Mouse (Mus musculus) B cell, adult 2 months (primary cell): ENCODE data around the gene Pstpip1.
A peak's percentile ranks its signal among the peaks of the same experiment; 100 is the strongest.

Experiments used
- DNase-seq, 2 experiments: peaks; one replicate each; pipeline ENCODE4 v3.0.0; 2022

Gene Pstpip1

DNA sequence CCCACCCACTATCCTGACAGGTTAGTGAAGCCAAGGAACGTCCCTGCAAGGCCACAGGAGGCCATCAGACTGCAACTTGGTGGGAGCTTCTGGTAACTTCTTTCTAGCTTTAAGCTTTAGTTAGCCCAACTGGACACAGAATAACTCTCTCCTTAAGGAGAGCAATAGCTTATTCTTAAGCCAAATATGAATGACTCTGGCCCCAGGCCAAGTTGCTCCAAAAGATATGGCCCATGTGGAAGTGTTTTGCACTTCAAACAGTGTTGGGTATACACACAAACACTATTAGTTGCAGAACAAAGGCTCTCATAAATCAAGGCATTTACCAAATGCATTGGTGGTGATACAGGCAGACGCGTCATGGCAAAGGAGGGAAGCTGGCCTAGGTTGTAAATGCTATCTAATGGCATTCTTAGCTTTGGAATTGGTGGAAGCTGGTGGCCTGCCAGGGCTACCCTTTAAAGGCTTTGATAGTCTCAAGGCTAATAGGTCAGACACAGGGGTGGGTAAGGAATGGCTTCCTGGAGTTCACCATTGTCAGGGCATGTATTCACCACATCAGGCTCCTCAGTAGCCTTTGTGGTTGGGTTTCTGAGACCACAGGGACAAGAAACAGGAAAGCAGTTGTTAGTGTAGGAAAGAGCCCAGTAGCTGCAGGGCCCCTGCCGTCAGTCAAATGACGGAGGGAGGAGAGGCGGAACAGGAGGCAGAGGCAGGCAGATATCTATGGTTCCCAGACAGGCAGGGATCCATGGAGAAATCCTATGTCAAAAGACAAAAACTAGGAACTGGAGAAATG lies 16.7 kb downstream of the Pstpip1 start:
- DNase-seq = no peak

DNA sequence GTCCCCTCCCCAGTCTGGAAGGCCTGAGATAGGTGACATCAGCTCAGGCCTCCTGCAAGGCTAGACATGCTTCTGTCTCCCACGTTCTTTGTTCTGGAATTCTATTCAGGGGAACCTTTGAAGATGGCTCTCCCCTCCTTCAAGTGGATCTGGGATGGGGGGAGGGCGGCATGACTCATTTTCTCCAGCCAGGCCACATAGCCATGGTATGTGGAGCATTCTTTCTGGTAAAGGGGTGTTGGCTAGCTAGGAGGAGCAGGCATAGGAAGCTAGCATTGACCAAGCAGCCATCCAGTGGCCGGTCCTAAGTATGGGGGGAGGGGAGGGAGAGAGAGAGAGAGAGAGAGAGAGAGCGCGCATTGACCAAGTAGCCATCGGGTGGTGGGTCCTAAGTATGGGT lies 17.8 kb downstream of the Pstpip1 start:
- no peak for DNase-seq

GRCm38 (mm10) chr9:56108174-56108573 lies 18.4 kb downstream of the Pstpip1 start:
- DNase-seq = peak; percentile 11 to 28

GRCm38 (mm10) chr9:56118091-56118490 lies 28.3 kb downstream of the Pstpip1 start:
- no peak for DNase-seq

DNA sequence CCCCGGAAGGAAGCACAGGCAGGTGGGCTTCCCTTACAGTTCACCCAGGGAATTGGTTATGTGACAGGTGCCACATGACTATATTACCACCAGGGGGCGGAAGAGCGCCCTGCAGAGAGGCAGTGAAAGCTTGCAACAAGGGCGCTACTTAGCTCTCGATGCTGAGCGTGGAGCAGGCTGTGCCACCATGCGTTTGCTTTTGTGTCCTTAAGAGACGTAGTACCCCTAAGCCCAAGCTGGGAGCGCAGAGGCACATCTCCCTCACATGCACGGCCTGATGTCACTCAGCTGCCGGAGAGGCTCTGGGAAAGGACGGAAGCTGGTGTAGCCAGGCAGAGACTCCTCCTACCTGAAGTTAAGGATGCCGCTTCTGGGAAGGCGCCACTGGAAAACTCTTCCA lies 28.8 kb downstream of the Pstpip1 start:
- DNase-seq = peak; percentile 72 to 77

GRCm38 (mm10) chr9:56119651-56120050 lies 29.9 kb downstream of the Pstpip1 start:
- DNase-seq = no peak

GRCm38 (mm10) chr9:56121097-56121496 lies 31.3 kb downstream of the Pstpip1 start:
- DNase-seq = peak; percentile 21 to 28

- no peak for DNase-seq
These were observed 33.2 kb downstream of the Pstpip1 start for GRCm38 (mm10) chr9:56122973-56123372.

DNA sequence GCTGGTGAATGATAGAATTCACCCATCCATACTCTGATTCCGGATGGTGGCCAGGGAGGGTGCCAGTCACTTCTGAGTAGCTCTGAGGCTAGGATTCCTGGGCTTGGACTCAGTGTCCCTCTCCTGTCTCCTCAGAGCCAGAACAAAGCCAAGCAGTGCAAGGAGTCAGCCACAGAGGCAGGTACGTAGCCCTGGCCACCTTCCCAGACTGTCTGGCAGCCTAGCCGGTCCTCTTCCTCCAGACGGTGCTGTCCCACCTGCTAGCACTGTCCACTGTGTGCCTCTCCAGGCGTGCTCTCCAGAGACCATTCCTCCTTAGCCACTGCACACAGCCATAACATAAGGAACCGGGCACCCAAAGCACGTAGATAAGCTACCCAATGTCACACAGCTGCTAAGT lies 33.9 kb downstream of the Pstpip1 start:
- DNase-seq = no peak

GRCm38 (mm10) chr9:56124561-56124960 lies 34.8 kb downstream of the Pstpip1 start:
- no peak for DNase-seq

DNA sequence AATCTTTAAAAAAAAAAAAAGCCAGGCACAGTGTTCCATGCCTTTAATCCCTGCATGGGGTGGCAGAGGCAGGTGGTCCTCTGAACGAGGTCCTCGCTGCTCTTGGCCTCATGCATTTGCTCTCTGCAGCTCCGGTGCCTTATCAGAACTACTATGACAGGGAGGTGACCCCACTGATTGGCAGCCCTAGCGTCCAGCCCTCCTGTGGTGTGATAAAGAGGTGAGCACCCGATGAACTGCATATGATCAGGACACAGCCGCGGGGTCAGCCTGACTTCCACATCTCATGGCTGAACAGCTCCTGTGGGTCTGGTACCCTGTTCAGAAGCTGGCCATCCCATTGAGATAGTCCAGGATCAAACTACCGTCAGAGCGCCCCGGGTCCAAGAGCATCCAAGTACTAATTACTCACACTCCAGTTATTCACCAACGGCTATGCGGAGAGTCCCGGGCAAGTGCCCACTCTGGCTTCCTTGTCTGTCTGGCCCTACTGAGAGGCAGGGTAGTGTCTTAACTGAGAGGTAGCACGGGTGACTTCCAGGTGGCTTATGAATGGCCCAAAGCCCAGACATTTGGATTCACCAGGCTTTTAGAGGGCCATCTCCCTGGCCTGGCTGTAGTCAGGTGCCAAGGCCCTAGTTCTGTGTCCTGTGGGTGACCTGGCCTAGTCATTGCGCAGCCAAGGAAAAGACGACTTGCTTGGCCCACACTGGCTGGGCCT lies 36.9 kb downstream of the Pstpip1 start:
- DNase-seq = no peak

DNA sequence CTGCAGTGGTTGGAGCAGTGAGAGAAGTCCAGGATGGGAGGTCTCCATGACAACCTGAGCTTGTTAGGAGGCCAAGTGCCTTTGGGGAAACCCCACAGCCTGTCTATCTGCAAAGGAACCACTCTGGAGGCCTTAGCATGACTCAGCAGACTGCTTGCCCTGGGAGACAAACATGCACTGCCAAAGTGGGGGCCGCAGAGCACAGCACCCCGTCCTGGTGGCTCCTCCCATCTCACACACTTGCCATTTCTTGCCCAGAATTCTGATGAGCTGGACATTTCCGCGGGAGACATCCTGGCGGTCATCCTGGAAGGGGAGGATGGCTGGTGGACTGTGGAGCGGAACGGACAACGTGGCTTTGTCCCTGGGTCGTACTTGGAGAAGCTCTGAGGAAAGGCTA lies 38.6 kb downstream of the Pstpip1 start:
- DNase-seq = no peak

DNA sequence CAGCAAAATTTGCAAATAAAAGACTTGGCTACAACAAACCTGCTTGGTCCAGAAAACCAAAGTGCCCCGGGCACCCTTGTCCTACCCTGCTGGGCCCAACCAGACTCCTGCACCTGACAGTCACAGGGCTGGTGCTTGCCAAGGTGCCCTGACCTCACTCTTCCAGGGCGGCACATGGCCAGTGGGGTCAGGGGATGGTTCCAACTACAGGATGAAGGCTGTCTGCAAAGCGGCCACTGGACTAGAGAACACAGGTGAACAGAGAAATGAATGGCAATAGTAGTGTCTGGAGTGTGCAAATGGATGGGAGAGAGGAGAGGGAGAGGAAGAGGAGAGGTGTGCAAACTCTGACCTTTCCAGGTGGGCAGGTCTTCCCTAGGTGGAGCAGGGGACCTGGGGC lies 40.2 kb downstream of the Pstpip1 start:
- DNase-seq = no peak

GRCm38 (mm10) chr9:56130536-56130935 lies 40.8 kb downstream of the Pstpip1 start:
- DNase-seq = no peak

DNA sequence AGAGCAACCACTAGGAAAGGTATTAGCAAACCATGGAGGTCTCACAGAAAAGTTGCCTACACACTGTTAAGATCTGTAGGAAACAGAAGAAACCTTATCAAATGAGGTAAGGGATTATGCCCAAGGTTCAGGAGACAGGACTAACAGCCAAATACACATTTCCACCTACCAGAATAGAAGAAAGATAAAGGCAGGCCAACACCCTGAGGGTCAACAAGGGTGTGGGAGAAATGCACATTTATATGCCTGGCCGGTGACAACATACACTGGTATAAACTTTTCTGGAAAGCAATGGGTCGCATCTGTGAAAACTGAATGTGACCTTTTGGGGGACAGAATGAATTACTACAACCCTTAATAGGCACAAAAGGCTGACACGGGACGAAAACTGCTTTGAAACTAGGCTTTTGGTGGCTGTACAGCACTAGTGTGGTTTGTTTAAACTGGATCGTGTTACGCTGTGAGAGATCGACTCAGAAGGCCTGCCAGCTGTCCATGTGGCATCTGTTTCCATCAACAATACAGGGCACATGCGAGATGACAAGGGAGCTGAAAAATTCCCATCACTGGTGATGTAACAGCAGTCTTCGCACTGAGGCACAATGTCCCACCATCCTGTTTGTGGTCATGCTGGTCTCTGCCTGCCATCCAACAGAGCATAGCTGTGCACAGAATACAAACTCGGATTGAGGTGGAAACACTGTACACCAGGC lies 42.2 kb downstream of the Pstpip1 start:
- no peak for DNase-seq

- DNase-seq = no peak
These were observed 44.2 kb downstream of the Pstpip1 start for GRCm38 (mm10) chr9:56133970-56134369.

- DNase-seq = no peak
These were observed 44.9 kb downstream of the Pstpip1 start for GRCm38 (mm10) chr9:56134614-56135013.

DNA sequence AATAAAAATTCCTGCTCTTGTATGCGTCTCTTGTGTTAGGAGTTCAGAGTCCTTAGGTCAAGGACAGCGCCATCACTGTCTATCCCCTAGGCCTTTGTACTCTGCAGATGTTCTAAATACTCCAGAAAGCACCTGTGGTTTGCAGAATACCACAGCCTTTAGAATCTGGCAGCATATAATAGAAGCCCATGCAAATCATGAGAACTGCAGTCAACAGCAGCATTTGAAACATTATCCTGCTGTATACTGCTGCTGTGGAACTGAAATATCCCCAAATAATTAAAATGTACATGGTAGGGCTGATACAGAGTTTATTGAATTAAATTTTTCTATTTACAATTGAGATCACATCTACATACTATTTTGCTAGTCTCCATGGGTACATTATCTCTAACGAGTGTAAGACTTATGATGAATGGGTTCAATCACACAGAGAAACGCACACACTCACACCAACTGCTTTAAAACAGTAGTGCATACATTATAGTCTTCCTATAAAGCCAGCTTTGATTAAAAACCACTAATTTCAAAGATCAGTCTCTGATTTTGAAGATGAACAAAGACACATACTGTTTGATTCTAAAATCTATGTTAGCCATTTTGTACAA lies 45.9 kb downstream of the Pstpip1 start:
- no peak for DNase-seq

GRCm38 (mm10) chr9:56141776-56142175 lies 52.0 kb downstream of the Pstpip1 start:
- no peak for DNase-seq

- DNase-seq = peak in 1 of 2 experiments; percentile 10
These were observed 54.7 kb downstream of the Pstpip1 start for GRCm38 (mm10) chr9:56144366-56145003.

DNA sequence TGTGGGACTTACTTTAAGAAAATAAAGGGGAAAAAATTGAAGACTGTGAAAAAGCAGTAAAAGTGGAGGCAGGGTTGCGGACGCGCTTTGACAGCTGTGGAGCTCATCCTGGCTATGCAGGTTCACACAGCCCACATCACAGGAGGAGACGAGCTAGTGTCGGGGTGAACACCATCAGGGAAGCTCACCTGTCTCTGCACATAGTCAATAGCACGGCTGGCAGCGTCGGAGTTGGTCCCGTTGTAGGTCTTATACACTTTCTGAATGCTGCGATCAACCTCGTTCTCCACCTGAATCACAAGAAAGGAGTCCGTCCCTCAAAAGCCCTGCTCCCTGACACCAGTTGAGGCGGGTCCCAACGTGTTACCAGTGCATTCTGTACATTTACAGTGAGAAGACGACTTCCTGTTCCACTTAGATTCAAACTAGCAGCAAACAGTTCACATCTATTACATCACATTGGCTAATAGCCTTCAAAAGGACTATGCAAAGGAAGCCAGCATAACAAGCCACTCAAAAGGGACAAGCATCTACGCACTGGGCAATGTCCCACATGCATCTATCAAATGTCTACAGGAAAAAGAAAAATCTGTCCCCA lies 56.7 kb downstream of the Pstpip1 start:
- no peak for DNase-seq

DNA sequence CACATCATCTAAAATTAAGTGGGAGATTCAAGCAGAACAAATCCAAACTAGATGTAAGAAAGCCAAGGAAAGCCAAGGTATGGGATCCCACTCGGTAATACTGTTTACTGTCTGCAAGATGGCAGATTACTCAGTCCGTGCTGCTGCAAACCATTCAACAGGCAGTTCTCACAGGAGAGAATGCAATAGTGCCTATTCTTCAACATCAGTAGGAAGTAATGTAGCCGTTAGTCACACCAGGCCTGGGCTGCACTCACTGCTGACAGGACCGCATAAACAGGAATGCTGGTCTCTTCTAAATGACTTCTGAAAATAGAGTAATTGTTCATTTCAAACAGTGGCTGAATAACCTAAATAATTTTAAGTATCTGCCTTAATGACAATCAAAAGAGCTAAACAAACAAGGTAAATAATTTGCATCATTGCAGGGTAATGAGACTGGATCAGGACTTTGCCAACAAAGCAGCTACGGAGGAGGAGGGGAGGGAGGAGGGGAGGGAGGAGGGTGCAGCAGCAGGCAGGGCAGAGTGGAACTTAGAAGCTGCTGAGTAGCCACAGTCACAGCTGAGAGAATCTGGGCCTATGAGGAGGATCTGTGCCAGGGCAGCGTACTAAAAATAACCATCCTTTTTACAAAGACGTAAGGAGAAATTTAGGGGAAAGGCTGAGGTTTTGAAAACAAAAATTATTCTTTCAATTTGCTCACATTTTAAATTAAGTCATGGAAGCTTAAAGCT lies 62.2 kb downstream of the Pstpip1 start:
- no peak for DNase-seq
